Mouse (Mus musculus) midbrain, embryonic 14.5 days (tissue): ENCODE data around the gene Rere. TPM values are rescaled to one million over a fixed set of nuclear protein-coding genes. Genes with fewer than 3 reads are reported as not detected.

Source experiments
- polyA plus RNA-seq: library from polyadenylated mRNA; unstranded; fragments of >200 nt; fragmentation: Nextera tagmentation; extraction: Ambion mirVana; gene quantifications from 2 replicates; pipeline ENCODE4 v1.2.1, GENCODE M21; 2014

Rere gene
- polyA plus RNA-seq, 1 experiment from 2014 or later: 48.6 TPM

Other genes with a start within 250 kb of the Rere start
- gene Gpr157, start 194.3 kb upstream of the Rere start, polyA plus RNA-seq: 0.11 and 0.25 TPM in 2 replicates
- 1.4 and 1.5 TPM in 2 replicates for gene Slc2a5, start 162.4 kb upstream of the Rere start, polyA plus RNA-seq
- not detected in 2 replicates for gene Slc2a7, start 132.7 kb upstream of the Rere start, polyA plus RNA-seq
- 0.32 TPM in 1 of 2 replicates, not detected in the other for gene Car6, start 80.3 kb upstream of the Rere start, polyA plus RNA-seq
- gene Eno1, start 44.9 kb upstream of the Rere start, polyA plus RNA-seq: 935 and 972 TPM in 2 replicates